ENCODE assay signal across 21 mouse cellular contexts in the genomic region with DNA sequence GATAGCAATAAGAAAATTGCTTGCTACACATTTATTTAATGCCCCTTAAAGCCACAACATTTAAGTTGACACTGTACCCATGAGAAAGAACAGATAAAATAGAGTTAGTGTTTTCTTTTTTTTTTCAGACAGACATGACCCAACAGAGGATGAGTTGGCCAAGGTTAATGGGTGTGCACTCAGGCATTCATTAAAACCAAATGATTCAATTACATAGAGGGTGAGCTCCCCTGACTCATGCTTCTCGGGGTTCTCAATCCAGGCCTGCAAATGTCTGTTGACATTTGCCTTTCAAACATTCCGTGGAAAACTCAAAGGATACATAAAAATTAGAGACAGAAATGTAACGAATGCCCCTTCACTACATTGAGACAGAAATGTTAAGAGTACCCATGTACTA.
"Had no signal": no experiment of that assay in that cellular context is flagged by ENCODE, and none has a peak within 500 bp of the region (broad histone marks: within the 10 kb centered on the region; RNA-seq: fewer than 3 reads in every experiment).

No protein-coding gene starts in this region.

- H3K4me3 ChIP-seq: layer of hippocampus, adult 2 months; limb, embryonic 10.5 days; limb, embryonic 13.5 days; liver, embryonic 12.5 days; liver, embryonic 15.5 days; lung, embryonic 15.5 days; midbrain, embryonic 15.5 days; neural tube, embryonic 12.5 days; neural tube, embryonic 15.5 days; stomach, embryonic 15.5 days had no signal

- H3K9ac ChIP-seq: limb, embryonic 13.5 days; liver, embryonic 12.5 days; liver, embryonic 15.5 days; lung, embryonic 15.5 days; midbrain, embryonic 15.5 days; neural tube, embryonic 12.5 days; neural tube, embryonic 15.5 days; stomach, embryonic 15.5 days had no signal

- H3K4me1 ChIP-seq: limb, embryonic 13.5 days; liver, embryonic 12.5 days; liver, embryonic 15.5 days; lung, embryonic 15.5 days; stomach, embryonic 15.5 days had no signal

- H3K4me2 ChIP-seq: limb, embryonic 13.5 days; liver, embryonic 12.5 days; liver, embryonic 15.5 days; lung, embryonic 15.5 days; midbrain, embryonic 15.5 days; neural tube, embryonic 12.5 days; neural tube, embryonic 15.5 days; stomach, embryonic 15.5 days had no signal

- ATAC-seq: liver, embryonic 12.5 days; midbrain, embryonic 15.5 days had no signal

- H3K27ac ChIP-seq: kidney, postnatal 0 days; layer of hippocampus, adult 2 months; limb, embryonic 10.5 days; limb, embryonic 13.5 days; liver, embryonic 12.5 days; liver, embryonic 15.5 days; lung, embryonic 15.5 days; neural tube, embryonic 12.5 days; neural tube, embryonic 15.5 days; stomach, embryonic 15.5 days had no signal

- H3K36me3 ChIP-seq: limb, embryonic 10.5 days; limb, embryonic 13.5 days; liver, embryonic 12.5 days; liver, embryonic 15.5 days; lung, embryonic 15.5 days; midbrain, embryonic 15.5 days; neural tube, embryonic 12.5 days; neural tube, embryonic 15.5 days; stomach, embryonic 15.5 days had no signal

- H3K27me3 ChIP-seq: limb, embryonic 13.5 days; liver, embryonic 12.5 days; liver, embryonic 15.5 days; lung, embryonic 15.5 days; midbrain, embryonic 15.5 days; neural tube, embryonic 12.5 days; neural tube, embryonic 15.5 days; stomach, embryonic 15.5 days had no signal

- H3K9me3 ChIP-seq: limb, embryonic 10.5 days; lung, embryonic 15.5 days; midbrain, embryonic 15.5 days; neural tube, embryonic 15.5 days; stomach, embryonic 15.5 days had no signal

- DNase-seq: kidney, adult 2 months; kidney, postnatal 25 days; layer of hippocampus, adult 9-11 months; liver; lung, adult 18-20 months; lung, postnatal 10 days; lung, postnatal 4 days; right cerebral cortex, postnatal 25 days; spleen, adult 18-20 months; thymus, postnatal 25 days had no signal
